Mouse (Mus musculus): ENCODE data around the gene Pgr15l. TPM values are rescaled to one million over a fixed set of nuclear protein-coding genes. Genes with fewer than 3 reads are reported as not detected.

Pgr15l gene
- total RNA-seq (2022), result under 1 TPM; 0.08 to 0.26 (median 0.17) TPM

DNA sequence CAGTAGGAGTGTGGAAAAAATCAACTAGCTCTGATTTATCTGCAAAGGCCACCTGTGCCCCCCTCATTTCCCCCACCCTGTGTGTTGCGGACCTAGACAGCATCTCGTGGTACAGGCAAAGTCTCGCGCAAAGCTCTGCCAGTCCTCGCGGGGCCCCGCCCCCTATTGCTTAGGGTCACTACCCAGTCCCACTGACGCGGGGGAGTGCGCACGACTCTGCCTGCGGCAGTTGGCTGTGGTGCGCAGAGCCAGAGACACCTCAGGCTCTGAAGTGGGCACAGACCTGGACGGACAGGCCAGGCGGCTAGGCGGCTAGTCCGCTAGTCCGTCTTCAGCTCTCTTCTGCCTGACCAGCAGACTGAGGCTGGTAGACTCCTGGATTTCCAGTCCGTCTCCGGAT lies at the start of gene Pgr15l:
Pgr15l (plus strand) TSS at position 228 of the 400 bp plus-strand sequence.
- DNase-seq (ENCODE audit: low spot score in 2 of 2), result no peak

GRCm38 (mm10) chrX:97027540-97027939 lies 44.9 kb upstream of the Pgr15l start:
- DNase-seq (ENCODE audit: low spot score in 2 of 2), result no peak

- DNase-seq (ENCODE audit: low spot score in 2 of 2), result no peak
These were observed 2.6 kb upstream of the Pgr15l start for GRCm38 (mm10) chrX:97069816-97070215.

Measured in layer of hippocampus, adult 8-10 months (tissue).